Mouse (Mus musculus) intestine, postnatal 0 days (tissue): ENCODE data around the gene Slc22a18. TPM values are rescaled to one million over a fixed set of nuclear protein-coding genes. Genes with fewer than 3 reads are reported as not detected.

Experiments used
- ATAC-seq: fragments of 200-750 bp; cut with Nextera tagmentation; 2 replicates; pipeline ENCODE4 v1.8.0; 2017; ENCODE audit warnings: mild to moderate bottlenecking, moderate TSS enrichment, moderate library complexity
- H3K27ac ChIP-seq: fragments of 300-500 bp; sonication (generic); 2 replicates; pipeline ENCODE4 v1.5.1; 2014; ENCODE audit warnings: mild to moderate bottlenecking, low read depth, low read length, moderate library complexity
- H3K27me3 ChIP-seq: fragments of 300-500 bp; sonication (generic); replicated peaks from 2 replicates; pipeline ENCODE4 v1.6.1; 2014; ENCODE audit warnings: low read length, mixed read lengths; ENCODE audit not compliant: control insufficient read depth, insufficient read depth
- H3K36me3 ChIP-seq: fragments of 300-500 bp; sonication (generic); 2 replicates; pipeline ENCODE4 v1.6.1; 2014; ENCODE audit warnings: mild to moderate bottlenecking, moderate library complexity; ENCODE audit not compliant: control insufficient read depth, insufficient read depth
- H3K4me1 ChIP-seq: fragments of 300-500 bp; sonication (generic); replicated peaks from 2 replicates; pipeline ENCODE4 v1.6.1; 2014; ENCODE audit warnings: antibody characterized with exemption, low read length, mixed read lengths; ENCODE audit not compliant: control insufficient read depth, insufficient read depth
- H3K4me2 ChIP-seq: fragments of 300-500 bp; sonication (generic); replicated peaks from 2 replicates; pipeline ENCODE4 v1.6.1; 2014; ENCODE audit warnings: low read depth, mild to moderate bottlenecking, moderate library complexity
- H3K4me3 ChIP-seq: fragments of 300-500 bp; sonication (generic); 2 replicates; pipeline ENCODE4 v1.5.1; 2014; ENCODE audit warnings: low read depth, low read length
- H3K9ac ChIP-seq: fragments of 300-500 bp; sonication (generic); 2 replicates; pipeline ENCODE4 v1.6.1; 2014; ENCODE audit warnings: mild to moderate bottlenecking, low read depth, low read length
- H3K9me3 ChIP-seq: fragments of 300-500 bp; sonication (generic); 2 replicates; pipeline ENCODE4 v1.6.1; 2016; ENCODE audit warnings: mixed run types; ENCODE audit not compliant: control insufficient read depth
- CTCF ChIP-seq: sonication (generic); IDR thresholded peaks from 2 replicates; pipeline ENCODE4 v1.5.1; 2016; ENCODE audit warnings: low read depth, mild to moderate bottlenecking, control low read depth, antibody characterized with exemption, moderate library complexity
- WGBS: fragments of 180-500 bp; shearing (Covaris S2); extraction: QIAGEN DNeasy Blood & Tissue Kit; methylation state at CpG from one replicate; pipeline ENCODE4 v1.1.7; 2014; 5-methylcytosine and 5-hydroxymethylcytosine counted together
- polyA plus RNA-seq: library from polyadenylated mRNA; unstranded; fragments of >200 nt; fragmentation: Nextera tagmentation; extraction: Ambion mirVana; gene quantifications from 2 replicates; pipeline ENCODE4 v1.2.1, GENCODE M21; 2015

The Slc22a18 gene
- polyA plus RNA-seq, 1 experiment from 2014 or later = 21.6 TPM

GRCm38 (mm10) chr7:143437894-143438581 lies 35.5 kb upstream of the Slc22a18 start:
- no peaks in the 10 kb centered on the region for H3K4me1 ChIP-seq
- H3K27ac ChIP-seq = no peak overlapping the region; the same call in 1 of the 2 replicates
- 0 out of 2 replicates have a peak, but pooled peaks have one; percentile 29 for ATAC-seq
- 3% methylated on average over 60 of the region's 63 CpGs for WGBS
- 0 out of 2 replicates have a peak, but pooled peaks have one; percentile 6 for TF ChIP-seq CTCF
- peak overlapping the region; percentile 50 for H3K4me3 ChIP-seq
- peak overlapping the region; percentile 84 for H3K4me2 ChIP-seq
- no peaks in the 10 kb centered on the region for H3K36me3 ChIP-seq
- no peaks in the 10 kb centered on the region for H3K9me3 ChIP-seq
- H3K27me3 ChIP-seq = peaks cover 10% of the 10 kb centered on the region
- H3K9ac ChIP-seq = peak overlapping the region; percentile 51

- Histone ChIP-seq H3K4me3 (no peak overlapping the region), H3K27ac (no peak overlapping the region), H3K9ac (no peak overlapping the region), H3K27me3 (peaks cover 10% of the 10 kb centered on the region), H3K36me3 (no peaks in the 10 kb centered on the region), H3K4me2 (no peak overlapping the region), H3K4me1 (no peaks in the 10 kb centered on the region), H3K9me3 (no peaks in the 10 kb centered on the region)
- 62% methylated on average over 1 of the region's 1 CpGs for WGBS
- no peak for ATAC-seq
- no peak for TF ChIP-seq CTCF
Measured at GRCm38 (mm10) chr7:143438965-143439364, 34.6 kb upstream of the Slc22a18 start.

- ATAC-seq = no peak
- H3K9ac ChIP-seq = no peak overlapping the region
- H3K36me3 ChIP-seq = no peaks in the 10 kb centered on the region
- H3K9me3 ChIP-seq = no peaks in the 10 kb centered on the region
- peaks cover 4% of the 10 kb centered on the region; the same call in 1 of the 2 replicates for H3K4me1 ChIP-seq
- no peak overlapping the region for H3K4me2 ChIP-seq
- 68% methylated on average over 8 of the region's 8 CpGs for WGBS
- no peak overlapping the region for H3K4me3 ChIP-seq
- H3K27ac ChIP-seq = no peak overlapping the region
- no peak for TF ChIP-seq CTCF
- peaks cover 37% of the 10 kb centered on the region for H3K27me3 ChIP-seq
Measured at GRCm38 (mm10) chr7:143444580-143444954, 29.0 kb upstream of the Slc22a18 start.

- peaks cover 37% of the 10 kb centered on the region for H3K27me3 ChIP-seq
- peak overlapping the region; percentile 39 for H3K4me3 ChIP-seq
- no peaks in the 10 kb centered on the region for H3K9me3 ChIP-seq
- H3K4me1 ChIP-seq = peaks cover 4% of the 10 kb centered on the region; the same call in 1 of the 2 replicates
- no peak for TF ChIP-seq CTCF
- H3K27ac ChIP-seq = no peak overlapping the region
- no peaks in the 10 kb centered on the region for H3K36me3 ChIP-seq
- H3K4me2 ChIP-seq = peak overlapping the region; percentile 69
- 11% methylated on average over 55 of the region's 55 CpGs for WGBS
- 0 out of 2 replicates have a peak, but pooled peaks have one; percentile 16 for ATAC-seq
- H3K9ac ChIP-seq = peak overlapping the region; percentile 8
Measured at GRCm38 (mm10) chr7:143444955-143445648, 28.4 kb upstream of the Slc22a18 start.

GRCm38 (mm10) chr7:143445651-143446460 lies 27.7 kb upstream of the Slc22a18 start:
- TF ChIP-seq CTCF = peak; percentile 38
- WGBS = 16% methylated on average over 44 of the region's 53 CpGs
- Histone ChIP-seq H3K27me3 (peaks cover 37% of the 10 kb centered on the region), H3K4me2 (peak overlapping the region; percentile 69), H3K36me3 (no peaks in the 10 kb centered on the region), H3K4me1 (peaks cover 4% of the 10 kb centered on the region; the same call in 1 of the 2 replicates), H3K27ac (no peak overlapping the region), H3K9me3 (no peaks in the 10 kb centered on the region), H3K4me3 (peak overlapping the region; percentile 39), H3K9ac (peak overlapping the region; percentile 8; the same call in 1 of the 2 replicates)
- ATAC-seq = 0 out of 2 replicates have a peak, but pooled peaks have one; percentile 41

GRCm38 (mm10) chr7:143447130-143447529 lies 26.4 kb upstream of the Slc22a18 start:
- 71% methylated on average over 2 of the region's 2 CpGs for WGBS
- H3K9ac ChIP-seq = no peak overlapping the region
- no peaks in the 10 kb centered on the region for H3K36me3 ChIP-seq
- H3K4me2 ChIP-seq = no peak overlapping the region
- no peak for TF ChIP-seq CTCF
- peaks cover 37% of the 10 kb centered on the region for H3K27me3 ChIP-seq
- H3K27ac ChIP-seq = no peak overlapping the region
- ATAC-seq = no peak
- H3K4me1 ChIP-seq = peaks cover 4% of the 10 kb centered on the region; the same call in 1 of the 2 replicates
- H3K4me3 ChIP-seq = no peak overlapping the region
- H3K9me3 ChIP-seq = no peaks in the 10 kb centered on the region
